Mouse (Mus musculus) midbrain, postnatal 0 days (tissue): Measurements from ENCODE around the gene Gm20388. TPM values are rescaled to one million over a fixed set of nuclear protein-coding genes. Genes with fewer than 3 reads are reported as not detected.
A peak's percentile ranks its signal among the peaks of the same experiment; 100 is the strongest.

Experiments
- ATAC-seq: fragments of 200-750 bp; cut with Nextera tagmentation; 2 replicates; pipeline ENCODE4 v1.8.0; 2017; ENCODE audit warnings: moderate number of reproducible peaks, mild to moderate bottlenecking, moderate TSS enrichment, moderate library complexity; ENCODE audit not compliant: low FRiP score
- DNase-seq: peaks from one replicate; pipeline ENCODE4 v3.0.0-alpha.2; 2015; ENCODE audit warnings: low spot score
- H3K27ac ChIP-seq: fragments of 300-500 bp; sonication (generic); 2 replicates; pipeline ENCODE4 v1.5.1; 2014; ENCODE audit warnings: low read depth, mild to moderate bottlenecking, low read length, mixed read lengths
- H3K27me3 ChIP-seq: fragments of 300-500 bp; sonication (generic); 2 replicates; pipeline ENCODE4 v1.6.1; 2014; ENCODE audit warnings: low read length, control low read depth, mixed read lengths; ENCODE audit not compliant: insufficient read depth
- H3K36me3 ChIP-seq: fragments of 300-500 bp; sonication (generic); 2 replicates; pipeline ENCODE4 v1.6.1; 2014; ENCODE audit warnings: low read length, control low read depth, mixed read lengths; ENCODE audit not compliant: insufficient read depth
- H3K4me1 ChIP-seq: fragments of 300-500 bp; sonication (generic); 2 replicates; pipeline ENCODE4 v1.6.1; 2014; ENCODE audit warnings: mild to moderate bottlenecking, control low read depth, antibody characterized with exemption, low read length, mixed read lengths; ENCODE audit not compliant: insufficient read depth
- H3K4me2 ChIP-seq: fragments of 300-500 bp; sonication (generic); 2 replicates; pipeline ENCODE4 v1.6.1; 2014; ENCODE audit warnings: low read depth, mild to moderate bottlenecking, low read length, mixed read lengths; ENCODE audit not compliant: poor library complexity, severe bottlenecking
- H3K4me3 ChIP-seq: fragments of 300-500 bp; sonication (generic); 2 replicates; pipeline ENCODE4 v1.5.1; 2014; ENCODE audit warnings: low read depth, mild to moderate bottlenecking, low read length, moderate library complexity
- H3K9ac ChIP-seq: fragments of 300-500 bp; sonication (generic); replicated peaks from 2 replicates; pipeline ENCODE4 v1.6.1; 2014; ENCODE audit warnings: mild to moderate bottlenecking, low read length, moderate library complexity, mixed read lengths; ENCODE audit not compliant: poor library complexity, severe bottlenecking
- H3K9me3 ChIP-seq: fragments of 300-500 bp; sonication (generic); 2 replicates; pipeline ENCODE4 v1.6.1; 2016; ENCODE audit warnings: low read length, control low read depth
- CTCF ChIP-seq: IDR thresholded peaks from 2 replicates; pipeline ENCODE4 v1.5.1; 2016; ENCODE audit warnings: antibody characterized with exemption, mild to moderate bottlenecking
- WGBS: fragments of 180-500 bp; shearing (Covaris S2); extraction: QIAGEN DNeasy Blood & Tissue Kit; methylation state at CpG from one replicate; pipeline ENCODE4 v1.1.7; 2014; 5-methylcytosine and 5-hydroxymethylcytosine counted together
- polyA plus RNA-seq: library from polyadenylated mRNA; unstranded; fragments of >200 nt; fragmentation: Nextera tagmentation; extraction: Ambion mirVana; gene quantifications from 2 replicates; pipeline ENCODE4 v1.2.1, GENCODE M21; 2015
- total RNA-seq: library from RNA; depleted of rRNA; stranded (reverse); fragments of >200 nt; gene quantifications from 2 replicates; pipeline ENCODE4 v1.2.3, GENCODE M21; 2014

The Gm20388 gene
- total and polyA plus RNA-seq, 2 experiments from 2014 or later, result 74.2 TPM; not detected in 1

GRCm38 (mm10) chr8:121935341-121936294, 2025.0 kb downstream of the Gm20388 start:
- DNase-seq (peak; percentile 97), ATAC-seq (peak; percentile 86)
- WGBS, result 31% methylated on average over 12 of the region's 12 CpGs
- Histone ChIP-seq H3K27ac (peak overlapping the region; percentile 74), H3K9me3 (no peaks in the 10 kb centered on the region), H3K4me1 (peaks cover 4% of the 10 kb centered on the region; the same call in 1 of the 2 replicates), H3K27me3 (no peaks in the 10 kb centered on the region), H3K4me3 (no peak overlapping the region), H3K9ac (peak overlapping the region; percentile 33), H3K4me2 (no peak overlapping the region), H3K36me3 (no peaks in the 10 kb centered on the region)
- TF ChIP-seq CTCF, result peak; percentile 81

GRCm38 (mm10) chr8:121936391-121936790, 2025.8 kb downstream of the Gm20388 start:
- no peak overlapping the region for H3K4me3 ChIP-seq
- no peaks in the 10 kb centered on the region for H3K9me3 ChIP-seq
- DNase-seq, result no peak
- no peak overlapping the region for H3K9ac ChIP-seq
- H3K4me2 ChIP-seq, result no peak overlapping the region
- H3K4me1 ChIP-seq, result peaks cover 4% of the 10 kb centered on the region; the same call in 1 of the 2 replicates
- no peak overlapping the region for H3K27ac ChIP-seq
- H3K36me3 ChIP-seq, result no peaks in the 10 kb centered on the region
- TF ChIP-seq CTCF, result no peak
- no peak for ATAC-seq
- H3K27me3 ChIP-seq, result no peaks in the 10 kb centered on the region
- WGBS, result 85% methylated on average over 14 of the region's 14 CpGs

GRCm38 (mm10) chr8:121938732-121939131, 2028.1 kb downstream of the Gm20388 start:
- Histone ChIP-seq H3K27me3 (no peaks in the 10 kb centered on the region), H3K9me3 (no peaks in the 10 kb centered on the region), H3K4me3 (no peak overlapping the region), H3K9ac (no peak overlapping the region), H3K27ac (no peak overlapping the region), H3K36me3 (no peaks in the 10 kb centered on the region), H3K4me1 (peaks cover 4% of the 10 kb centered on the region; the same call in 1 of the 2 replicates), H3K4me2 (no peak overlapping the region)
- DNase-seq (no peak), ATAC-seq (no peak)
- WGBS, result 84% methylated on average over 7 of the region's 7 CpGs
- no peak for TF ChIP-seq CTCF

DNA sequence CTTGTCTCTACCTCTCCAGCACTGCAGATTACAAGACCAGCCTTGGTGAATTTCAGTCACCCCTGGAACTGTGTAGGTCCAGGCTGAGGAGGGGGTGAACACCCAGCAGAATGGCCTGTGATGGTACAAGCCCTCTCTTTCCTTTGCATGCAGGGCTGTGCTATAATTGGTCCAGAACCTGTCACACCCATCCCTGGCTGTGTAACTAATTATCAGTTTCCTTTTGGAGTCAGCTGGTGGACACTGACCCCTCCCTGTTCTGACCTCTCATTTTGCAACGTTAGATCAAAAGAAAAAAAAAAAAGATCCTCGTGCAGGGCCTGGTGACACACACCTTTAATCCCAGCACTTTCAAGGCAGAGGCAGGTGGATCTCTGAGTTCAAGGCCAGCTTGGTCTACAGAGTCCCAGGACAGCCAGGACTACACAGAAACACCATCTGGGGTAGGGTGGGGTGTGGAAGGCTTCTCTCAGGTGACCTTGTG, 2032.5 kb downstream of the Gm20388 start:
- no peaks in the 10 kb centered on the region for H3K27me3 ChIP-seq

DNA sequence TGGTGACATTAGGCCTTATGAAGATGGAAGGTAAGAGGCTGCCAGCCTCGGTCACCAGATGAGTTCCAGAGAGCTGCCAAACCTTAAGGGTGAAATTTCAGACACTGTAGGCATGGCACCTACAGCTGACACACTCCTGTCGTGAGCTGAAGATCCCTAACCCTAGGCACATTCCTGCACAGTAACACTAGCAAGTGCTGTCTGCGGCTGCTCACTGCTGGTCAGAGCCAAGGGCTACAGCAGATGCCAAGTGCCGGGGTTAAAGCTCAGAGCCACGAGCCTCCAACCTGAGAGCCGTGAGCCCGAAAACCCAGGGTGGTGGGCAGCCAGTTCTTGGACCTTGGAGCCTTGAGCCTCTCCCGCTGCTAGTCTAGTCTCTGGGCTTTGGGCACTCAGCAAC, 2033.1 kb downstream of the Gm20388 start:
- no peaks in the 10 kb centered on the region for H3K36me3 ChIP-seq
- TF ChIP-seq CTCF, result no peak
- H3K4me1 ChIP-seq, result 0 out of 2 replicates have a peak, but pooled peaks cover 3% of the 10 kb centered on the region
- no peaks in the 10 kb centered on the region for H3K27me3 ChIP-seq
- H3K4me3 ChIP-seq, result no peak overlapping the region
- H3K9me3 ChIP-seq, result no peaks in the 10 kb centered on the region
- no peak overlapping the region for H3K4me2 ChIP-seq
- 78% methylated on average over 8 of the region's 8 CpGs for WGBS
- H3K9ac ChIP-seq, result no peak overlapping the region
- no peak for DNase-seq
- ATAC-seq, result no peak
- H3K27ac ChIP-seq, result no peak overlapping the region

More for the DNA sequence above, 2032.5 kb downstream of the Gm20388 start:
- Histone ChIP-seq H3K4me1 (no peaks in the 10 kb centered on the region), H3K27ac (no peak overlapping the region), H3K9me3 (no peaks in the 10 kb centered on the region), H3K4me2 (no peak overlapping the region), H3K9ac (no peak overlapping the region), H3K36me3 (no peaks in the 10 kb centered on the region), H3K4me3 (no peak overlapping the region)
- 38% methylated on average over 2 of the region's 2 CpGs for WGBS
- TF ChIP-seq CTCF, result no peak
- ATAC-seq (no peak), DNase-seq (no peak)

DNA sequence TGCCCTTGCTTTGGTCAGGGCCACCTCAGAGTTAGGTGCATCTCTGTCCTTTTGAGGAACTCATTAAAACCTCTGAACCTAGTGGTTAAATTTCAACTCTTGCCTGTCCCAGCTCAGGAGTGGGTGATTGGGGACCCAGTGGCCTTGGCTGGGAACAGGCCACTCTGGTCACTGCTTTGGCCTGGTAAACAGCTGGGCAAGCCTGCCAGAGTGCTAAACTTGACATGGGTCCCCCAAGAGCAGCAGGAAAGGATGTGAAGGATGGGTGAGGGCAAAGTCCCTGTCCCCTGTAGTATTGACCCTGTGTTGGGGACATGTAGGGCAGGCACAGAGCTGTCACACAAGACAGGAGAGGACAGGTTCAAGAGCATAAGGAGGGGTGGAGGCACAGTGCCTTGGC, 2034.2 kb downstream of the Gm20388 start, which contains the start of gene Car5a:
TSS of gene Car5a (minus strand) at position 74 of the 400 bp plus-strand sequence.
- H3K36me3 ChIP-seq, result no peaks in the 10 kb centered on the region
- no peak within 1 kb of the TSS for H3K4me3 ChIP-seq
- no peak within 1 kb of the TSS for H3K27ac ChIP-seq
- no peak for TF ChIP-seq CTCF
- no peaks in the 10 kb centered on the region for H3K27me3 ChIP-seq
- no peak within 1 kb of the TSS for H3K9ac ChIP-seq
- no peak for ATAC-seq
- no peak within 1 kb of the TSS for H3K4me2 ChIP-seq
- H3K4me1 ChIP-seq, result 0 out of 2 replicates have a peak, but pooled peaks cover 3% of the 10 kb centered on the region
- H3K9me3 ChIP-seq, result no peaks in the 10 kb centered on the region
- DNase-seq, result no peak
